Mouse (Mus musculus) CH12.LX (cell line): ENCODE results near the gene Fastkd5.

Experiments used
- CTCF ChIP-seq, 2 experiments: IDR thresholded peaks in 1 of 2; conservative IDR thresholded peaks in 1 of 2; 2 replicates each; pipeline ENCODE4 v1.5.1; 2011 to 2012; ENCODE audit warnings: low read depth in 2 of 2, low read length in 2 of 2, improper control_type of control experiment in 1 of 2, inconsistent platforms in 1 of 2, mild to moderate bottlenecking in 1 of 2, moderate library complexity in 1 of 2
- E2F4 ChIP-seq: IDR thresholded peaks from 2 replicates; pipeline ENCODE4 v1.6.1; 2011; ENCODE audit warnings: low read depth, low read length, improper control_type of control experiment; ENCODE audit not compliant: insufficient replicate concordance
- ETS1 ChIP-seq: conservative IDR thresholded peaks from 2 replicates; pipeline ENCODE4 v1.6.1; 2012; ENCODE audit warnings: low read depth, mild to moderate bottlenecking, inconsistent platforms, low read length, improper control_type of control experiment, moderate library complexity
- POLR2A ChIP-seq: IDR thresholded peaks from 2 replicates; pipeline ENCODE4 v1.6.1; 2011; ENCODE audit warnings: low read depth, mild to moderate bottlenecking, improper control_type of control experiment, low read length
- ZC3H11A ChIP-seq: IDR thresholded peaks from 2 replicates; pipeline ENCODE4 v1.6.1; 2012; ENCODE audit warnings: low read depth, mild to moderate bottlenecking, inconsistent platforms, low read length, improper control_type of control experiment
- ZNF384 ChIP-seq: IDR thresholded peaks from 2 replicates; pipeline ENCODE4 v1.6.1; 2012; ENCODE audit warnings: low read depth, low read length, improper control_type of control experiment, inconsistent platforms

DNA sequence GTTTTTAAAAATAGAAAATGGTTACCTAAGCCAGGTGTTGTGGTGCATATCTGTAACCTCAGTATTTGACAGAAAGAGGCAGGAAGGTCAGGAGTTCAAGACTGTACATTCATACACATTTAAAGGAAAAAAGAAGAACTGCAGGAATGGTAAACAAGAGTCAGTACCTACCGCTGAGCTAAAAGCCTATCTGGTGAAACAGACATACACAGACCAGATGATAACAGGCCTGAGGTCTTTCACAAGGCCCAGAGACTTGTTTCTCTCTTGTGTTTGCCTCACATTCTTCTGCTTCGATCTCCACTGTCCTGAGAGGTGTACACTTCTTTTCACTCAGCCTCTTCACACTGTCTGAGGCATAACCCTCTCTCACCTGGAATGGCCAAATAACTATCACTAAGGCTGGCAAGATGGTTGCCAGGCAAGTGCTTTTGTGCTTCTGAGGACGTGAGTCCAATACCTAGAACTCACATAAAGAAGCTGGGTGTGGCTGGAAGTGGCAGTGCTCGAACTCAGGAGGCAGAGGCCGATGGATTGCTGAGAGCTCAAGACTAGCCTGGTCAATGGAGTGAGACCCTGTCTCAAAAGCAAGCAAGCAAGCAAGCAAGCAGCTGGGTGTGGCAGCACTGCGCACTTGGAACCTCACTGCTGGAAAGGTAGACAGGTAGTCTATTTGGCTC lies 26.0 kb upstream of the Fastkd5 start:
- no peak for TF ChIP-seq CTCF (conservative IDR thresholded peaks at IDR 0.05 in 1 of 2, IDR thresholded peaks at IDR 0.05 in 1 of 2; ENCODE audit: low read depth in 2 of 2, low read length in 2 of 2)
- TF ChIP-seq POLR2A: no peak
- no peak for TF ChIP-seq ETS1
- TF ChIP-seq E2F4: no peak
- TF ChIP-seq ZC3H11A: no peak
- TF ChIP-seq ZNF384: no peak
